Comparison of ENCODE assay signal across 8 mouse cellular contexts in the genomic region with DNA sequence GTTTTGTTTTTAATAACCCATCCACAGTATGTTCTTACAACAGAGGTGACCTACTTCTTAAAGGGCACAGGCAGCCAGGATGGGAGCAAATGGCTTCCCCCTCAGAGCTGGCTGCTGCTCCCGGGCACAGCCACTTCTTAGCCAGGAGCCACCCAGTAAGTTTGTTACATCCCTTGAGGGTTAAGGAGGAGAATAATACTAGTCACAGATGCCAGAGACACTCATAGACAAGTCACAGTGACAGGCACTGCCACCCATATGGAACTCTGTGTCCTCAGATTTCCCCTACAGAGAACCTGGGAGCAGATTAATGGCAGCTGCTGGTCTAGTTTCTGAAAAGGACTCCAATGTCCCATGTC. TPM values are rescaled to one million over a fixed set of nuclear protein-coding genes. Genes with fewer than 3 reads are reported as not detected.
DNase-seq lines count a peak whose midpoint lies in the region; ATAC-seq lines count a peak whose summit lies in the region.

No protein-coding gene starts in this region.

- ATAC-seq in cerebellum, adult (ENCODE audit: insufficient number of reproducible peaks, low FRiP score, low TSS enrichment) = peak; percentile 9; the same call in 1 of the 2 replicates
- no peak for ATAC-seq in neural tube, embryonic 11.5 days (ENCODE audit: insufficient read depth, low FRiP score, low TSS enrichment)
- ATAC-seq in limb, embryonic 12.5 days (ENCODE audit: insufficient number of reproducible peaks, insufficient read depth, low FRiP score, low TSS enrichment, low read depth) = 0 out of 2 replicates have a peak, but pooled peaks have one; percentile 0
- no peak for ATAC-seq in stomach, embryonic 14.5 days (ENCODE audit: insufficient number of reproducible peaks, insufficient read depth, low FRiP score, low read depth)

- no peak for DNase-seq in cerebellum, postnatal 4 days (ENCODE audit: low spot score in 2 of 2)
- DNase-seq in neural tube, embryonic 11.5 days (ENCODE audit: low spot score) = no peak
- no peak for DNase-seq in neural tube, embryonic 10.5 days (ENCODE audit: extremely low spot score, low spot score)
- DNase-seq in gastrocnemius, postnatal 36 days = no peak
- no peak for DNase-seq in Muller cell, postnatal 12 days (ENCODE audit: inconsistent ontology term)

- H3K36me3 ChIP-seq in neural tube, embryonic 11.5 days (ENCODE audit: control insufficient read depth, insufficient read depth, low read length) = no peaks in the 10 kb centered on the region
- H3K36me3 ChIP-seq in limb, embryonic 12.5 days = peaks cover 4% of the 10 kb centered on the region; the same call in 1 of the 2 replicates
- H3K36me3 ChIP-seq in stomach, embryonic 14.5 days (ENCODE audit: control insufficient read depth, insufficient read depth, low read length) = no peaks in the 10 kb centered on the region

- peak overlapping the region; percentile 13; the same call in 1 of the 2 replicates for H3K4me3 ChIP-seq in neural tube, embryonic 11.5 days (ENCODE audit: low read depth, low read length)
- H3K4me3 ChIP-seq in limb, embryonic 12.5 days (replicated peaks) = peak overlapping the region; percentile 38; the same call in 1 of the 2 replicates
- 0 out of 2 replicates have a peak overlapping the region, but pooled peaks have one; percentile 27 for H3K4me3 ChIP-seq in stomach, embryonic 14.5 days (ENCODE audit: low read depth, low read length)

- H3K27ac ChIP-seq in neural tube, embryonic 11.5 days (ENCODE audit: low read depth, low read length) = peak overlapping the region; percentile 97
- peak overlapping the region; percentile 99 for H3K27ac ChIP-seq in limb, embryonic 12.5 days
- peak overlapping the region; percentile 99 for H3K27ac ChIP-seq in stomach, embryonic 14.5 days (ENCODE audit: low read length)

- H3K9me3 ChIP-seq in neural tube, embryonic 11.5 days (ENCODE audit: control insufficient read depth, low read length) = no peaks in the 10 kb centered on the region
- H3K9me3 ChIP-seq in limb, embryonic 12.5 days = no peaks in the 10 kb centered on the region
- H3K9me3 ChIP-seq in stomach, embryonic 14.5 days (ENCODE audit: control insufficient read depth, low read depth, low read length) = no peaks in the 10 kb centered on the region

- H3K4me1 ChIP-seq in neural tube, embryonic 11.5 days (ENCODE audit: control insufficient read depth, insufficient read depth, low read length) = peaks cover 21% of the 10 kb centered on the region
- H3K4me1 ChIP-seq in limb, embryonic 12.5 days (replicated peaks) = peaks cover 34% of the 10 kb centered on the region
- peaks cover 15% of the 10 kb centered on the region for H3K4me1 ChIP-seq in stomach, embryonic 14.5 days (ENCODE audit: control insufficient read depth, insufficient read depth, low read length)

- WGBS in neural tube, embryonic 11.5 days = 47% methylated on average over 1 of the region's 1 CpGs
- 37% methylated on average over 1 of the region's 1 CpGs for WGBS in limb, embryonic 12.5 days
- WGBS in stomach, embryonic 14.5 days = 38% methylated on average over 1 of the region's 1 CpGs

- peak overlapping the region; percentile 18; the same call in 1 of the 2 replicates for H3K9ac ChIP-seq in neural tube, embryonic 11.5 days (ENCODE audit: low read length)
- H3K9ac ChIP-seq in limb, embryonic 12.5 days (replicated peaks) = no peak overlapping the region
- H3K9ac ChIP-seq in stomach, embryonic 14.5 days (replicated peaks; ENCODE audit: low read depth, low read length) = 0 out of 2 replicates have a peak overlapping the region, but pooled peaks have one; percentile 4

- no peak overlapping the region; the same call in 1 of the 2 replicates for H3K4me2 ChIP-seq in neural tube, embryonic 11.5 days (ENCODE audit: low read depth)
- H3K4me2 ChIP-seq in limb, embryonic 12.5 days = peak overlapping the region; percentile 63
- peak overlapping the region; percentile 63; the same call in 1 of the 2 replicates for H3K4me2 ChIP-seq in stomach, embryonic 14.5 days (replicated peaks; ENCODE audit: low read depth, low read length)

- intact Hi-C loops in gastrocnemius, postnatal 36 days (cut with DNase I) = no loop called here

- H3K27me3 ChIP-seq in neural tube, embryonic 11.5 days (ENCODE audit: control insufficient read depth, insufficient read depth, low read length) = no peaks in the 10 kb centered on the region
- no peaks in the 10 kb centered on the region for H3K27me3 ChIP-seq in limb, embryonic 12.5 days
- H3K27me3 ChIP-seq in stomach, embryonic 14.5 days (ENCODE audit: control insufficient read depth, insufficient read depth, low read length) = no peaks in the 10 kb centered on the region

RNA-seq across cellular contexts. Expression of a gene that starts 2.6 kb away (rescaled TPM):
- polyA plus RNA-seq in neural tube, embryonic 11.5 days (2014; fragmentation: Nextera tagmentation; extraction: Ambion mirVana) = 1,090 and 1,143 TPM in 2 replicates
- polyA plus RNA-seq in limb, embryonic 12.5 days (2016; fragmentation: Nextera tagmentation; extraction: Ambion mirVana) = 1,024 and 1,053 TPM in 2 replicates
- polyA plus RNA-seq in stomach, embryonic 14.5 days (2014; fragmentation: Nextera tagmentation; extraction: Ambion mirVana) = 1,055 and 1,113 TPM in 2 replicates
- 1,000 to 10,000 TPM; 1,061 to 1,578 TPM for total RNA-seq in gastrocnemius, postnatal 36 days (2021)

RNA-seq across cellular contexts. Expression of a gene that starts 3.5 kb away (rescaled TPM):
- 0.46 TPM in 1 of 2 replicates, not detected in the other for polyA plus RNA-seq in neural tube, embryonic 11.5 days (2014; fragmentation: Nextera tagmentation; extraction: Ambion mirVana)
- 0.39 and 0.46 TPM in 2 replicates for polyA plus RNA-seq in limb, embryonic 12.5 days (2016; fragmentation: Nextera tagmentation; extraction: Ambion mirVana)
- 0.20 and 0.35 TPM in 2 replicates for polyA plus RNA-seq in stomach, embryonic 14.5 days (2014; fragmentation: Nextera tagmentation; extraction: Ambion mirVana)
- under 1 TPM in 1 of 2 experiments, not detected in 1; 0.20 TPM for total RNA-seq in gastrocnemius, postnatal 36 days (2021)

RNA-seq across cellular contexts. Expression of a gene that starts 41.3 kb away (rescaled TPM):
- polyA plus RNA-seq in neural tube, embryonic 11.5 days (2014; fragmentation: Nextera tagmentation; extraction: Ambion mirVana) = 11.1 and 13.4 TPM in 2 replicates
- 16.1 and 16.5 TPM in 2 replicates for polyA plus RNA-seq in limb, embryonic 12.5 days (2016; fragmentation: Nextera tagmentation; extraction: Ambion mirVana)
- polyA plus RNA-seq in stomach, embryonic 14.5 days (2014; fragmentation: Nextera tagmentation; extraction: Ambion mirVana) = 7.5 and 9.2 TPM in 2 replicates
- total RNA-seq in gastrocnemius, postnatal 36 days (2021) = 1 to 10 TPM; 3.4 to 4.3 TPM

RNA-seq across cellular contexts. Expression of a gene that starts 48.8 kb away (rescaled TPM):
- polyA plus RNA-seq in neural tube, embryonic 11.5 days (2014; fragmentation: Nextera tagmentation; extraction: Ambion mirVana) = 33.7 and 38.0 TPM in 2 replicates
- 40.3 and 40.7 TPM in 2 replicates for polyA plus RNA-seq in limb, embryonic 12.5 days (2016; fragmentation: Nextera tagmentation; extraction: Ambion mirVana)
- polyA plus RNA-seq in stomach, embryonic 14.5 days (2014; fragmentation: Nextera tagmentation; extraction: Ambion mirVana) = 28.3 and 34.1 TPM in 2 replicates
- 1 to 10 TPM; 3.8 to 4.0 TPM for total RNA-seq in gastrocnemius, postnatal 36 days (2021)

RNA-seq across cellular contexts. Expression of a gene that starts 51.7 kb away (rescaled TPM):
- 22.2 and 28.3 TPM in 2 replicates for polyA plus RNA-seq in neural tube, embryonic 11.5 days (2014; fragmentation: Nextera tagmentation; extraction: Ambion mirVana)
- polyA plus RNA-seq in limb, embryonic 12.5 days (2016; fragmentation: Nextera tagmentation; extraction: Ambion mirVana) = 36.0 and 36.5 TPM in 2 replicates
- polyA plus RNA-seq in stomach, embryonic 14.5 days (2014; fragmentation: Nextera tagmentation; extraction: Ambion mirVana) = 45.0 and 47.1 TPM in 2 replicates
- total RNA-seq in gastrocnemius, postnatal 36 days (2021) = 10 to 100 TPM; 20.3 to 20.5 TPM

Comparison
In these comparisons a context has a peak if more than half of its experiments do, and no peak if none do; other contexts are left out.
1. ATAC-seq: peak in cerebellum, adult (single experiment) and limb, embryonic 12.5 days (single experiment); none in neural tube, embryonic 11.5 days (single experiment) and stomach, embryonic 14.5 days (single experiment).
2. Peak in every context shown above with its lines, with median percentiles within 50 percentile points of each other: H3K27ac ChIP-seq and H3K4me3 ChIP-seq.